Mouse (Mus musculus) stomach, embryonic 15.5 days (tissue): Measurements from ENCODE around the gene Stim1. TPM values are rescaled to one million over a fixed set of nuclear protein-coding genes. Genes with fewer than 3 reads are reported as not detected.

ENCODE experiments used
- ATAC-seq: fragments of 200-750 bp; cut with Nextera tagmentation; 2 replicates; pipeline ENCODE4 v1.8.0; 2017; ENCODE audit warnings: low read depth, moderate number of reproducible peaks, moderate TSS enrichment; ENCODE audit not compliant: insufficient read depth, low FRiP score
- H3K27ac ChIP-seq: fragments of 300-500 bp; sonication (generic); 2 replicates; pipeline ENCODE4 v1.5.1; 2015; ENCODE audit warnings: mild to moderate bottlenecking, inconsistent platforms
- H3K27me3 ChIP-seq: fragments of 300-500 bp; sonication (generic); replicated peaks from 2 replicates; pipeline ENCODE4 v1.6.1; 2015; ENCODE audit warnings: inconsistent platforms
- H3K36me3 ChIP-seq: fragments of 300-500 bp; sonication (generic); 2 replicates; pipeline ENCODE4 v1.6.1; 2015; ENCODE audit warnings: inconsistent platforms
- H3K4me1 ChIP-seq: fragments of 300-500 bp; sonication (generic); 2 replicates; pipeline ENCODE4 v1.6.1; 2015; ENCODE audit warnings: inconsistent platforms
- H3K4me2 ChIP-seq: fragments of 300-500 bp; sonication (generic); 2 replicates; pipeline ENCODE4 v1.6.1; 2015; ENCODE audit warnings: mild to moderate bottlenecking, inconsistent platforms
- H3K4me3 ChIP-seq: fragments of 300-500 bp; sonication (generic); replicated peaks from 2 replicates; pipeline ENCODE4 v1.5.1; 2015; ENCODE audit warnings: inconsistent platforms
- H3K9ac ChIP-seq: fragments of 300-500 bp; sonication (generic); 2 replicates; pipeline ENCODE4 v1.6.1; 2015; ENCODE audit warnings: inconsistent platforms
- H3K9me3 ChIP-seq: fragments of 300-500 bp; sonication (generic); 2 replicates; pipeline ENCODE4 v1.6.1; 2016; ENCODE audit warnings: inconsistent platforms
- WGBS: fragments of 180-500 bp; shearing (Covaris S2); methylation state at CpG from one replicate; pipeline ENCODE4 v1.1.7; 2015; 5-methylcytosine and 5-hydroxymethylcytosine counted together
- polyA plus RNA-seq: library from polyadenylated mRNA; unstranded; fragments of >200 nt; fragmentation: Nextera tagmentation; extraction: Ambion mirVana; gene quantifications from 2 replicates; pipeline ENCODE4 v1.2.1, GENCODE M21; 2015

Stim1 gene
- polyA plus RNA-seq, 1 experiment from 2014 or later, result 26.5 TPM

GRCm38 (mm10) chr7:102268395-102268748 is 766 bp downstream of the Stim1 start:
- Histone ChIP-seq H3K4me2 (peak overlapping the region; percentile 91), H3K36me3 (no peaks in the 10 kb centered on the region), H3K27ac (peak overlapping the region; percentile 22; the same call in 1 of the 2 replicates), H3K4me1 (0 out of 2 replicates have a peak, but pooled peaks cover 4% of the 10 kb centered on the region), H3K9me3 (no peaks in the 10 kb centered on the region), H3K4me3 (peak overlapping the region; percentile 88), H3K27me3 (no peaks in the 10 kb centered on the region), H3K9ac (peak overlapping the region; percentile 76; the same call in 1 of the 2 replicates)
- WGBS, result 10% methylated on average over 12 of the region's 12 CpGs
- no peak for ATAC-seq

- H3K27ac ChIP-seq, result no peak overlapping the region
- no peak overlapping the region for H3K9ac ChIP-seq
- H3K4me1 ChIP-seq, result 0 out of 2 replicates have a peak, but pooled peaks cover 4% of the 10 kb centered on the region
- H3K9me3 ChIP-seq, result no peaks in the 10 kb centered on the region
- ATAC-seq, result no peak
- H3K4me2 ChIP-seq, result no peak overlapping the region
- 58% methylated on average over 3 of the region's 3 CpGs for WGBS
- H3K4me3 ChIP-seq, result no peak overlapping the region
- no peaks in the 10 kb centered on the region for H3K36me3 ChIP-seq
- no peaks in the 10 kb centered on the region for H3K27me3 ChIP-seq
Observed at GRCm38 (mm10) chr7:102272422-102272948, 4.9 kb downstream of the Stim1 start.

- H3K27ac ChIP-seq, result no peak overlapping the region
- H3K9me3 ChIP-seq, result no peaks in the 10 kb centered on the region
- WGBS, result 81% methylated on average over 1 of the region's 1 CpGs
- no peaks in the 10 kb centered on the region for H3K27me3 ChIP-seq
- no peak overlapping the region for H3K9ac ChIP-seq
- H3K36me3 ChIP-seq, result no peaks in the 10 kb centered on the region
- H3K4me1 ChIP-seq, result peaks cover 3% of the 10 kb centered on the region; the same call in 1 of the 2 replicates
- no peak for ATAC-seq
- no peak overlapping the region for H3K4me2 ChIP-seq
- no peak overlapping the region for H3K4me3 ChIP-seq
Observed at GRCm38 (mm10) chr7:102281403-102281802, 13.8 kb downstream of the Stim1 start.

GRCm38 (mm10) chr7:102282261-102282660 is 14.7 kb downstream of the Stim1 start:
- Histone ChIP-seq H3K36me3 (no peaks in the 10 kb centered on the region), H3K4me3 (no peak overlapping the region), H3K9me3 (no peaks in the 10 kb centered on the region), H3K9ac (no peak overlapping the region), H3K27ac (no peak overlapping the region), H3K4me1 (peaks cover 3% of the 10 kb centered on the region; the same call in 1 of the 2 replicates), H3K27me3 (no peaks in the 10 kb centered on the region), H3K4me2 (no peak overlapping the region)
- ATAC-seq, result no peak
- 56% methylated on average over 5 of the region's 5 CpGs for WGBS

GRCm38 (mm10) chr7:102289466-102289865 is 21.9 kb downstream of the Stim1 start:
- Histone ChIP-seq H3K27ac (no peak overlapping the region), H3K4me1 (no peaks in the 10 kb centered on the region), H3K4me2 (no peak overlapping the region), H3K27me3 (no peaks in the 10 kb centered on the region), H3K9me3 (no peaks in the 10 kb centered on the region), H3K9ac (no peak overlapping the region), H3K4me3 (no peak overlapping the region), H3K36me3 (no peaks in the 10 kb centered on the region)
- WGBS, result 80% methylated on average over 6 of the region's 6 CpGs
- no peak for ATAC-seq

GRCm38 (mm10) chr7:102292228-102292627 is 24.6 kb downstream of the Stim1 start:
- Histone ChIP-seq H3K27ac (no peak overlapping the region), H3K36me3 (no peaks in the 10 kb centered on the region), H3K9ac (no peak overlapping the region), H3K27me3 (no peaks in the 10 kb centered on the region), H3K9me3 (no peaks in the 10 kb centered on the region), H3K4me1 (no peaks in the 10 kb centered on the region), H3K4me3 (no peak overlapping the region), H3K4me2 (no peak overlapping the region)
- WGBS, result 71% methylated on average over 3 of the region's 3 CpGs
- no peak for ATAC-seq

GRCm38 (mm10) chr7:102293234-102293633 is 25.6 kb downstream of the Stim1 start:
- Histone ChIP-seq H3K4me1 (no peaks in the 10 kb centered on the region), H3K36me3 (no peaks in the 10 kb centered on the region), H3K9me3 (no peaks in the 10 kb centered on the region), H3K9ac (no peak overlapping the region), H3K27ac (no peak overlapping the region), H3K4me3 (no peak overlapping the region), H3K27me3 (no peaks in the 10 kb centered on the region), H3K4me2 (no peak overlapping the region)
- WGBS, result 14% methylated on average over 2 of the region's 2 CpGs
- ATAC-seq, result no peak

GRCm38 (mm10) chr7:102300761-102301160 is 33.2 kb downstream of the Stim1 start:
- H3K27ac ChIP-seq, result no peak overlapping the region
- ATAC-seq, result no peak
- WGBS, result 76% methylated on average over 1 of the region's 1 CpGs

GRCm38 (mm10) chr7:102302471-102302870 is 34.9 kb downstream of the Stim1 start:
- 88% methylated on average over 4 of the region's 4 CpGs for WGBS
- Histone ChIP-seq H3K36me3 (no peaks in the 10 kb centered on the region), H3K9me3 (no peaks in the 10 kb centered on the region), H3K9ac (no peak overlapping the region), H3K4me2 (no peak overlapping the region), H3K4me1 (no peaks in the 10 kb centered on the region), H3K27me3 (no peaks in the 10 kb centered on the region), H3K27ac (no peak overlapping the region), H3K4me3 (no peak overlapping the region)
- no peak for ATAC-seq

More at GRCm38 (mm10) chr7:102300761-102301160, 33.2 kb downstream of the Stim1 start:
- H3K9ac ChIP-seq, result no peak overlapping the region
- no peak overlapping the region for H3K4me2 ChIP-seq
- H3K9me3 ChIP-seq, result no peaks in the 10 kb centered on the region
- no peaks in the 10 kb centered on the region for H3K27me3 ChIP-seq
- H3K36me3 ChIP-seq, result no peaks in the 10 kb centered on the region
- H3K4me1 ChIP-seq, result no peaks in the 10 kb centered on the region
- no peak overlapping the region for H3K4me3 ChIP-seq

- H3K4me2 ChIP-seq, result no peak overlapping the region
- no peaks in the 10 kb centered on the region for H3K36me3 ChIP-seq
- no peak overlapping the region for H3K4me3 ChIP-seq
- H3K9me3 ChIP-seq, result no peaks in the 10 kb centered on the region
- H3K4me1 ChIP-seq, result no peaks in the 10 kb centered on the region
- ATAC-seq, result no peak
- no peaks in the 10 kb centered on the region for H3K27me3 ChIP-seq
- H3K9ac ChIP-seq, result no peak overlapping the region
- WGBS, result 84% methylated on average over 2 of the region's 2 CpGs
- no peak overlapping the region for H3K27ac ChIP-seq
Observed at GRCm38 (mm10) chr7:102305596-102305995, 38.0 kb downstream of the Stim1 start.

- Histone ChIP-seq H3K4me3 (no peak overlapping the region), H3K27ac (no peak overlapping the region), H3K4me2 (no peak overlapping the region), H3K4me1 (no peaks in the 10 kb centered on the region), H3K9me3 (no peaks in the 10 kb centered on the region), H3K9ac (no peak overlapping the region), H3K27me3 (no peaks in the 10 kb centered on the region), H3K36me3 (no peaks in the 10 kb centered on the region)
- no peak for ATAC-seq
Observed at GRCm38 (mm10) chr7:102310266-102310665, 42.7 kb downstream of the Stim1 start.

GRCm38 (mm10) chr7:102310821-102311220 is 43.2 kb downstream of the Stim1 start:
- Histone ChIP-seq H3K9me3 (no peaks in the 10 kb centered on the region), H3K36me3 (no peaks in the 10 kb centered on the region), H3K9ac (no peak overlapping the region), H3K27ac (no peak overlapping the region), H3K4me2 (no peak overlapping the region), H3K4me3 (no peak overlapping the region), H3K27me3 (no peaks in the 10 kb centered on the region), H3K4me1 (no peaks in the 10 kb centered on the region)
- WGBS, result 83% methylated on average over 5 of the region's 5 CpGs
- ATAC-seq, result no peak
